Mouse (Mus musculus) kidney, adult 11 months (tissue): ENCODE data around the gene Tmem163.

ENCODE experiments used
- DNase-seq: peaks from one replicate; pipeline ENCODE4 v3.0.0; 2022

The Tmem163 gene

DNA sequence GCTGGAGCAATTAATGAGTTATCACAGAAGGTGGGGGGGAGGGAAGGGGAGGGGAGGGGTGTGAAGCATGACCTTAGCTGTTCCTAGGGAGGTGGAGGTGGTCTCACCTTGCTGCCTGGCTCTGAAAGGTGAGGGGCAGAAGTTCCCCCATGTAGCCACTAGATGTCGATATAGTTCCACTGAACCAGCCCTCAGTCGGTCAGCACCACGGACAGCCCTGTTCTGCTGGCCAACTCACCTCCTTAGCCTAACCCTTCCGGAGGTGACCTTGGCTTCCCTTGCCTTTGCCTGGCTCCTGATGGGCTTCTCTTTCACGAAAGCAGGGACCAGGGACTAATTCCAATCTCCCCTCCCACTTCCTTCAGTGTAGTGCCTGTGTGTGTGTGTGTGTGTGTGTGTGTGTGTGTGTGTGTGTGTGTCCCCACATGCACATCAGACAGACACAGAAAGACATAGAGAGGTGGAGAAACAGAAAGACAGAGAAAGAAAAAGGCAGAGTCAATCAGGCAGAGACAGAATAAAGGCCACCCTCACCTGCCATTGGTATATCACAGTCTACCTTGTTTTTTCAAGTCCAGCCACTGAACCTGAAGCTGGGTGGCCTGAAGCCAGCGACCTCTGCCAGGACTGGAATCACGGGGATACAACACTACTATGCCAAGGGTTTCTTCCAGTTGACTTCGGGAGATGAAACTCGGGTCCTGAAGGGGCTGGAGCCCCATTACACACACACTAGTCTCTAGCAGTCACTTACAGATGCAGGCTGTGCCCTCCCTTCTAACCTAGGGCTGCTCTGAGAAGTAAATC lies 182.4 kb downstream of the Tmem163 start:
- DNase-seq, result peak; percentile 45

DNA sequence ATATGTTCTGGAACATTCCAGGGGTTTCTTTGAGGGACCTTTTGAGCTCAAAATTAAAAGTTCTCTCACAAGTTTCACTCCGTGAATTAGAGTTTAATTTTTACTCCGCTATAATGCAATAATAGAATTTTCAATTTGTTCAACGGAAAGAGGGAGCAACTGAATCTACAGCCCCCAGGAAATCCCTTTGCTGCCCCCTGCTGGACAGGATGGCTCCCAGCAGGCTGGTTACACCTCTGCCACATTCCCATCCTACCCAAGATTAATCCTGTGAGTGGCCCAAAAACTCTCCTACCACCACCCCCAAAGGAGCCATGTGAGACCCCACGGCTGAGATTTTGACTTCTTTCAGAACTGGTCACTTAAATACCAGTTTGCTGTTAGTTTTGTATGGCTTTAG lies 192.2 kb downstream of the Tmem163 start:
- no peak for DNase-seq

DNA sequence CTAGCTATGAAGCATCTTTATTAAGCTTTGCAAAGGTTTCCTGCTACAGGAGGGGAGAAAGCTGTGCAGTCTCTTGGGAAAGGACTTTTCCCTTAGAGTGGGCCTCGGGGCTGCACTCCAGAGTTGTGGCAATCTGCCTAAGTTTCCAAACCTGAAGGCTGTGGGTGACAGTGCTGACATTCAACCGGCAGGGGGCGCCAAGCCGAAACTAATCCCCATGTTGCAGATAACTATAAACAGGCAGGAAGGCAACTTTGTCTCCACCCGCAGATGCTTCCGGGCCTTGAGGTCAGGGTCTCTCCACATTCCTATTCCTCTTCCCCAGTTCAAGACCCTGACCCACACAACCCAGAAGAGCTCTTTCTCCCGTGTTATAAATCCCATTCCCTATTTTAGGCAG lies 194.5 kb downstream of the Tmem163 start:
- DNase-seq, result no peak

DNA sequence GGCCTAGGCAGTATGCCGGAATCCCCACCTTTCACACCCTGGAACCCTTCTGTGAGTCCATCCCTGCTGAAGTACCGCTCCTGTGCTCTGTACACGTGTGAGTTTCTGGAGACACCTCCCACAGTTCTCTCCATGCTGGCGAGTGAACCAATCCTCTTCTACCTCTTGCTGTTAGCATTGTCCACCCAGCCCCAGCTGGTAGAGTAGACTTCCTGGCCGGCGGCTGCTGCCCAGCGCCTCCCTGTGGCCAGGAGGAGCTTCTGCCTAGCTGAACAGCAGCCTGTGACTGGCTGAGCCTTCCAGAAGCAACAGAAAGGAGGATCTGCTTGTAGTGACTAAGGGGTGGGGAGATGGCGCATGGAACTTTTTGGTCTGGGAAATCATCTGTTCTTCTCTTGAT lies 195.2 kb downstream of the Tmem163 start:
- no peak for DNase-seq

DNA sequence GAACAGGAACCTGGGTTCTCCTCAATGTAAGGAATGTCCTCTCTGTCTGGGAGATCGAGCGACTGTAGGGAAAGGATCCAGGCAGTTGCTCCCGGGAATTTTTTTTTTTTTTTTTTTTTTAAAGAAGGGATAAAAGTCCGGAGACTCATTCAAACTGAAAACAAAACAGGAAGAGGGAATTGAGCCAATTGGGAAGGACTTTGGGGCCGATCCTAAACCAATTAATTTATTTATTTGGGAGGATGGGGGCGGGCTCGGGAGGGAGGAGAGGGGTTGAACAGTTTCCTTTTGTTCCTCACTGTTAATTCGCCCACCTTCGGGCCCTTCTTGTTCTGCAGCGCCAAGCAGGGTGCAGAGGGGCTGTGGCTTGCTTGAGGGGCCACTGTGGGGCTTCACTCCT lies 196.4 kb downstream of the Tmem163 start:
- no peak for DNase-seq

DNA sequence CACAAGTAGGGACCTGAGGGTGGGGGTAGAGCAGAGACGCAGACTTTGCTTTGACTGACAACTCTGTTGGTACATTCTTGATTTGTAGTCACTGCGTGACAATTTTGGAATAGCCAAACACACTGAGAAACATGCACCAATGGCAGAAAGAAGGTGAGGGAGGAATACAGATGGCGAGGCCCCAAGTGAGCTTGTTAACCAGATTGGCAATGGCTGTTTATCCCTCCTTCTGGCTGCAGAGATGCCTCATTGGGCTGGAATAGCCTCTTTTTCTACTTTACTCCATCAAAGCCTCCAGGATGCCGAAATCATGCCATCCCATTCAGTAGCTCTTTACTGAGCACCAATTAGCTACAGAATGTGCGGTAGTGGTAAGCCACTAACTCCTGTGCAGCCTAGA lies 203.6 kb downstream of the Tmem163 start:
- DNase-seq, result no peak

DNA sequence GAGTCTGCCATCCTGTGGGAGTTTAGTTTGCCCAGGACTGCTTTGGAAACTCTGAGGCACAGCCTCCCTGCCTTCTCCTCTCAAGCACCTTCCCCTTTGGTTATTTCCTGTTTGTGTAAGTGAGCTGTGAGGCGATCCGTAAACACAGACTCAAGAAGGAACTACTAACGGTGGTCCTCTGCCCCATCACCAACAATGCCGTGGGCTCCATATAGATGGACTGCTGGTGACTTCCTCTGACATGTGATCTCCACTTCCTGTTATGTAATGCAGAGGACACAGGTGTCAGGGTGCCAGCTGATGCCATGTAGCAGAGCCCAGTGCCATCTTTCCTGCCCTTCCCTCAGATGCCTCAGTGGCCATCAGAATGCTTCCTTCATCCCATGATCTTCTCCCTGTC lies 209.2 kb downstream of the Tmem163 start:
- no peak for DNase-seq

DNA sequence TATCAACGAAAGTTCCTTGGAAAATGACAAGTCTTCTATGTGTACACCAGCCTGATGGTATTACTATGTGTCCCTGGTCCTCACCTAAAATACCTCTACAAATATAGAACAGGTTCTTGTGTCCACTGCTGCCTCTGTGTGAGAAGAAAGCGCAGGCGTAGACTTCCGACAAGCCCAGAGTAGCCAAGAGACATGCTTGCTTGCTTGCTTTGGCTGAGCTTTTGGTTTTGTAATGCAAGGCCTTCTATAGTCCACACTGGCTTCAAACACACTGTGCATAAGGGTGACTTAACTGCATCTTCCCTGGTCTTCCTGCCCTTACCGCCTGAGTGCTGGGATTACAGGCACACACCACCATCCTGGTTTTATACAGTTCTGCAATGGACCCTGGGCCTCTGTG lies 212.1 kb downstream of the Tmem163 start:
- no peak for DNase-seq

DNA sequence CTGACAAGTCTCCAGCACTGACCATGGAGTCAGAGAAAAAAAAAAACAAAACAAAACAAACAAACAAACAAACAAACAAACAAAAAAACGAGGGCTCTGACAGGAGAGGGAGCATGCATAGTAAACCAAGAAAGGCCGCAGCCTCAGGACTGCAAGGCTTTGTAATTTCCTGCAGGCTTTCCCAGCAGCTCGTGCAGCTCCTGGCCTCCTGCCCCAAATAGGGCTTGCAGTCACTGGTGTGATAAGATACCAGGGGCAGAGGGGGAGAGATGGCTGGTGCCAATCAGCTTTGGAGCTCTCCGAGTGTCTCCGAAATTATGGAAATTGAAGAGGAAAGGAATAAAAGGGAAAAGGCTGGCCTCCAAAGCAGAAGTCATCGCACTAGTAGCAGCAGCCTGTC lies 214.1 kb downstream of the Tmem163 start:
- DNase-seq, result no peak

DNA sequence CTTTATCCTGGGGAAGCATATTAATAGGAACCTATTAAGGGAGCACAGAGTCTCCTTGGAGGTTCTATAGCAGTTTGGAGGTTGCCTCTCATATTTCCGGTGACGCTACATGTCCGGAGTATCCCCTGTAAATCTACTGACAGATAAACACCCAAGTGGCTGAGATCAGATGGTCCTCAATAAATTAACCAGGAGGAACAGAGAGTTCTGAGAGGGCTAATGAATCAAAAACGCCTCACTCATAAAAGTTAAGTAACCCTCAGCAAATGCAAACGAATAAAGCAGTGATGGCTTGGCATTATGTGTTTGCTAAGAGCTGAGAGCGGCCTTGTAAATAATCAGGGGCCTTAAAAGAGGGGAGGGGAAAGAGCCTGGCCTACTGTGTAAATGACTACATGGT lies 215.3 kb downstream of the Tmem163 start:
- DNase-seq, result no peak

DNA sequence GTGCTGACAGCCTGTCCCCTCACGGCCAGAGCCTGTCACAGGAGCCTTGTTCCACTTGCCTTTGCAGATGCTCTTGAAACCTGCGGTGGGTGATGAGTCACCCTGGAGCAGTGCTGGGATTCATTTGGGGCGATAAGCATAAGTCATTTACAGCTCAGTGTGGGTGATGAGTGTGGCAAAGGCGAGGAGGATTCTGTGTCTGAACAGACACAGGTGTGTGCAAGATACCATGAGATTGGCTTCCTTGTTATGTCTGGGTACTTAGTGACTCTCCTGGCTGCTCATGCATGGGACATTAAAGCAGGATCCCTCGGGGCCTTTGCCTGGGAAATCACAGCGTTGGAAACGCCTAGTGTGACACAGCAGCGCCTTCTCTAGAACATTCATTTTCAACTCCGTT lies 218.3 kb downstream of the Tmem163 start:
- DNase-seq, result no peak

DNA sequence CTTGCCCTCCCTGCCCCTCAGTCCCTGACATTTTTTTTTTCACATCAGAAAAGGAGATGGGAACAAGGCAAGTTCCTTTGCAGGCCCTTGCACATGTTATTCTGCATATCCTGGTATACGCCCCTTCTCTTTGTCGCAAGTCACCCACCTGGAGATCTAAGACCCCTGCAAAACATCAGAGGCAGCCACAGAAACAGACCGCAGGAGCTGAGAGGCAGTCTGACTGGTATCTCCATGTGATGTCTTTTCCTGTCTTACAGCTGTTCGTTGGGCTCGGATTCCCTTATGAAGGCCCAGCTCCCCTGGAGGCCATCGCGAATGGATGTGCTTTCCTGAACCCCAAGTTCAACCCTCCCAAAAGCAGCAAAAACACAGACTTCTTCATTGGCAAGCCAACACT lies 219.8 kb downstream of the Tmem163 start:
- DNase-seq, result no peak

DNA sequence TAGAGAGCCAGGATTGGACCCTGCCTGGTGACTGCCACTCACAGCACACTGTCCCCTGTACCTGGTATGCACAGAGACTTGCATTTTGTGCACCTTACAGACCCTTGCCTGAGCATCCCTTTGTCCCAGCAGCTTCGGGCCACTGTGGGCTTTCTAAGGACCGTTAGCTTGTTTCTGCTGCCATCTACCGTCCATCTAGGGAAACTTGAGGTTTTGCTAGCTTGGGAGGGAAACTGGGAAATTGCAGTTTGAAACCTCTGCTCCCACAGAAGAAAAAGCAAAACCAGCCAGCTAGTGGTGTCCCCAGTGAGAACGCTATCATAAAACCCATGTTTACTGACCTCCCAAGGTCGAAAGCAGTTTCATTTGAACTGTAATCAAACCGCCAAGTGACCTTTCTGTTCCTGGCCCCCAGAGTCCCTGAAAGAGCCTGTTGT lies 220.3 kb downstream of the Tmem163 start:
- peak; percentile 51 for DNase-seq

DNA sequence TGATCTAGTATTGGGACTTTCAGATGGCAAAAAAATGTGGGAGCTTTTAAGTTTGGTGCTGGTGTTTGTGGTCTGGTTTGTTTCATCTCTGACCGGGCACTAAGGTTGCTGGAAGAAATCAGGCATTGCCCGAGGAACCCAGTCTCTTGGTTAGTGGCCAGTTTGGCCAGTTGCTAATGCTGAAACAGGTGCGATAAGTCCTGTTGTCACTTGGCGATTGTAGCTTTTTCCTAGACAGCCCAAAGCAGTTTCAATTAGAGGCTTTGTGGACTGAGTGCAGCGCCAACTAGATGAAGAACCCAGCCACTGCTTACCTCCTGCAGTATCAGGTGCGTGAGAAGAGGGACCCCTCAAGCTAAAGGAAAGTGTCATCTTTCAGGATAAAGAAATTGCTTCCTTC lies 226.0 kb downstream of the Tmem163 start:
- DNase-seq, result no peak

DNA sequence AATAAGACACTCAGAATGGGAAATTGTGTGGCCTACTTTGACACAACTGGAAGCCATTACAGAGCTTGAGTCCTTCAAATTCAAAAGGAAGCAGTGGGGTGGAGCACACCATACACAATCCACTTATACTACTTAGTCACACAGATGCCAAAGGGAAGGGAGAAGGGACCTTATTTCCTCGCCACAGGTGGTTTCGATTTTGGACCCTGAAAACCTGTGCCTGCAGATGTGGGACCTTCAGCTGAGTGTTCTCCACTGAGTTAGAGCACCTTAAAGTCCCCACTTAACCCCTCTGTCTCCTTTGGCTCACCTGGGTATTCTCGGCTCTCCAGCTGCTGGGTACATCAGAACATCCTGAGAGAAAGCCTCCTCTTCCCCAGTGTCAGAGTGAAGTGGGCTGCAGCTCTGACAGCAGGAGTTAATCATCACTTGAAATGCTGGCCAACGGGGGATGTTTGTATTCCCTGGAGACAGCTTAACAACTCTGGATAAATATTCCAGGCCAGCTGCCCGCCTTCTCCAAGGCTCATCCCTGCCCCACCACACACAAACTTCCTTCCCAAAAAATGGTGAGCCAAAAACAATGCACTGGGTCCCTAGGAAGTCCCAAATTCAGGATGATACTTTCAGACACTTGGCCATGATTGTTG lies 234.4 kb downstream of the Tmem163 start:
- peak; percentile 52 for DNase-seq

DNA sequence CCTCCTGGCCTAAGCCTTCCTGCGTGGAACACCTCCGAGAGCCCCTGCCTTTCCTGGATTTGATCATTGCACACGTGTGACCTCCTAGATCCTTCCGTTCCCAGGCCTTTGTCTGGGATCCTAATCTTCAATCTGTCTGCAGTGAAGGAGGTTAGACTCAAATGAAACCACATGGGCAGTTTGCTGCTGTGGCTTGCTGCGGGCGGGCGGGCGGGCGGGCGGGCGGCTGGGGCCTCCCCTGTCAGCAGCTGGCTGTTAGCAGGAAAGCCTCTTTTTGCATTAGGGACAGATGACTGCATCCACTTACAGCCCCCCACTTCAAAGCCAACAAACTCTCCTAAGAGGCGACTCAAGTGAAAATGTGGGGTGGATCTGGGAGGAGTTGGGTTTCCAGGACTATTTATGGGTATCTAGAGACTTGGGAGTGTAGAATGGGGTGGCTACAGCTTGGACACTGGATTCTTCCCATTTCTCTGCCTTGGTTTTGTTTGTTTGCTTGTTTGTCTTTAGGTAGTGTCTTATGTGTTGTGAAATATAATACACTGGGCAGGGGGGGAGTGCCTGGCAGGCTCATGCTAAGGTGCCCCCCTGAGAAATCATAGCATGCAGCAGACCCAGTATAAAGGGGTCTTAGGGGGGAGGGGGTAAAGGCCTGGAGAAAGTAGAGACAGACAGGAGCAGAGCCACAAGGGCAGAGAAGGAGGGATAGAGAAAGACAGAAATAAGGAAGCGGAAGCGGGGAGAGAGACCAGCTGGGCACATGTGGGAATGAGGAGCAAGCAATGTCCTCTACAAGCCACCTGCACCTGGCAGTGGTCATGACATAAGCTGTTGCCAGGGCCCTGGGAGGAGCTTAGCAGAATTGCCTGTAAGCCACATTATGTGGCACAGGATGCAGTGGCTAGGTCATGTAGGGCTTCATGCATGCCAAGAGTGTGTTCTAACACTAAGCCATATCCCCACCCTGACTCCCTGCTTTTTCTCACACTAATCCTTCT lies 236.2 kb downstream of the Tmem163 start:
- DNase-seq, result no peak

DNA sequence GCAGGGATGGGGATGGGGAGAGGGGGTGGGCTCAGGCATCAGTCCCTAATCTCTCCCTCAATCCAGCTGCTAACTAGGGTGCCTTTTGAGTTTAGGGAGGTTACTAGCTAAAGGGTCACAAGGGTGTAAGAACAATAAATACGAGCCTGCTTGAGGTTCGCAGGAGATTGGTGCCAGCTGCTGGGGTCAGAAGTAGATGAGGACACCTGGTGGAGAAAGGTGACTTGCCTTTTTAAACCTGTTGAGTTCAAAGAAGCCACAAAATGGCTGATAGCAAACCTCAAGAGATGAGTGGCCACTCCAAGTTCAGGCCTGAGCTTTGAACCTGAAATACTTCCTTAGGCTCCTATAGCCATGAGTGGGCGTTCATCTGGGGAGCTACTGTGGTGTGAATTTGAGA lies 237.6 kb downstream of the Tmem163 start:
- no peak for DNase-seq

DNA sequence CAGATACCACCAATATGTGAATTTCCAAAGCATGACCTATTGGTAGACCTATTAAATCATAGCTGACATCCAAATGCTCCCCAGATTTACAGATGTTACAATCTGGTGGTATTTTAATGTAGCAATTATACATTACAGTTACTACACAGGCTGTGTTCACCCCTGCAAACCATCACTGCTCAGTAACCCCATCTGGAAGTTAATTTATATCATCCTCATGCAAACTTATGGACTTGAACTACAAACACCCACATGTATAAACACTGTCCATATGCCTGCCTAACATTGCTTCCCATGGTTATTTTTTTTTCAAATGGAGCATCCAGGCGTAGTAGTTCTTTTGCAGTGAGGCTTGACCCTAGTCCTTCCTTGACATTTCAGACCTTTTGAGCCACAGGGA lies 238.3 kb downstream of the Tmem163 start:
- no peak for DNase-seq

DNA sequence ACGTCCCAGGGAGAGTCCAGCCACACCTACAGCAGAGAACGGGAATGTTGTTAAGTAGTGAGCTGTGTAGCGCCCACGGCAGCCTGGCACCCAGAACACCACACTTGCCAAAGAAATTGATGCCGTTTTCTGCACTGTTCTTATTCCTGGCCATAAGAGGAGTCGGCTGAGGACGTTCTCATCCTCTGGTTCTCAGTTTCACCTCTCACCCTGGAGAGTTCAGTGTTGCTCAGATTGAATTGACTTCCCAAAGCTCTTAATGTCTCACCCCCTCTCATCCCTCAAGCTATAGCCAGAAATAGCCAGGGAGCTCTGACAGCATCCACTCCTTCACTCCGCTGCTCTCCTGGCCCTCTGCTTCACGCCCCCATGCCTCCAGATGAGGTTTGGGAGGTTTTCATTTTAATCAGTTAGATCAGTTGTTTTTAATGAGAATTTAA lies 239.9 kb downstream of the Tmem163 start:
- DNase-seq, result no peak

DNA sequence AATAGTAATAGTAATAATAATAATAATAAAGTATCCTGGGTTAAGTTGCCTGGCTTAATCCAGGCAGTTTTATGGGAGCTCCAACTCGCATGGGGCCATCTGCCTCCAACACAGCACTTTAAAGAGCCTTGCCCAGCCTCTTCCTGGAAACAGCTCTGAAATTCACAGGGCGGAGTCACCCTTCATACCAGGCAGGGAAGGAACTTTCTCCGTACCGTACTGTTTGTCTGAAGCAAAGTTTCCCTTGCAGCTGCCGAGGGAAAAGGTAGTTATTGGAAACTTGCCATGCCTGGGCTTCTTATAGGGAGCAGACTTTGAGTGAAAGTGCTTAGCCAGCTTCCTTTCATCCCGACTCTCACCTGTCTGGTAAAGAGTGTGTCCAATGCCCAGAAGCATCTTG lies 242.3 kb downstream of the Tmem163 start:
- DNase-seq, result no peak
